Mouse (Mus musculus) liver, embryonic 14.5 days (tissue): Measurements from ENCODE around the gene Nfasc.

Experiments
- CTCF ChIP-seq: IDR thresholded peaks from 2 replicates; pipeline ENCODE4 v1.5.1; 2016; ENCODE audit warnings: antibody characterized with exemption, low read depth, control low read depth
- EP300 ChIP-seq: IDR thresholded peaks from 2 replicates; pipeline ENCODE4 v1.6.1; 2016; ENCODE audit warnings: antibody characterized with exemption, low read depth

DNA sequence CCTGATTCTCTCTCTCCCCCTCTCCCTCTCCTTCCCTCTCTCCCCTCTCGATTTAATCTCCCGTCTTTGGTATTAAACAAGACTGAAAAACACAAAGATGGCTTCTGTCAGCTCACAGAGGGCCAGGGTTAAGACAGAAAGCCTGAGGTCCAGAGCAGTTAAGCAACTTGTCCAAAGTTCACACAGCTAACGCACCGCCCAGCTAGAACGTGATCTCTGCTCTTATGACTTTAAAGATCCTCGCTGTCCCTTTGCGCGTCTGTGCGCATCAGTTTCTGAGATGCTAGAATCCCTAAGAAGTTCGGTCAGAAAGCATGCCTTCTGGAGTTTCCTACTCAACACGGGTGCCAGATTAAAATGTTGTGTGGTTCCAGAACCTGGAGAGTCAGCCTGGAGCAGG, 221.9 kb downstream of the Nfasc start:
- TF ChIP-seq CTCF = no peak
- TF ChIP-seq EP300 = no peak
